Mouse (Mus musculus): ENCODE data around the gene Ifnar2. TPM values are rescaled to one million over a fixed set of nuclear protein-coding genes. Genes with fewer than 3 reads are reported as not detected.

Ifnar2 gene
- total and polyA plus RNA-seq, 3 experiments, result 33.1 to 34.9 (median 34.5) TPM

DNA sequence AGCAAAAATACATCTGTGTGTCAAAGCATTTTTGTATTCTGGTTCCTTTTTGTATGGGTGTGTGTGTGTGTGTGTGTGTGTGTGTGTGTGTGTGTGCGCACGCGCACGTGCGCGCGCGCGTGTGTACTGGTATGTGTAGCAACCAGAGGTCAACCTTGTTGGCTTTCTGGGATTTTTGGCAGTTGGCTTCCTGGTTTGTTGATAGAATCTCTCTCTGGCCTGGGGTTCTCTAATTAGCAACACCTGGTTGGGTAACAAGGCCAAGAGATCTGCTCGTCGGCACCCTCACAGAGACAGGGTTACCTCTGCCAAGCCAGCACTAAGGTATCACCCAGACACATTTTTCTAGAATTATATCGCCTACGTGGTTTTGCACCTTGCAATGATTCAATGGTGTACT lies 13.1 kb upstream of the Ifnar2 start:
- Histone ChIP-seq H3K27me3 (replicated peaks) (no peaks in the 10 kb centered on the region), H3K4me1 (ENCODE audit: control insufficient read depth in 1 of 2, insufficient read depth in 2 of 2) (peaks cover 20 to 47% of the 10 kb centered on the region in 2 experiments), H3K9ac (ENCODE audit: insufficient read depth, low read depth) (no peak overlapping the region), H3K9me3 (replicated peaks; ENCODE audit: low read length) (no peaks in the 10 kb centered on the region), H3K27ac (ENCODE audit: insufficient read depth, low read depth) (no peak overlapping the region), H3K36me3 (replicated peaks in 1 of 2; ENCODE audit: control insufficient read depth in 1 of 2, insufficient read depth in 1 of 2, low read length in 1 of 2) (no peaks in the 10 kb centered on the region), H3K4me3 (replicated peaks in 1 of 3; ENCODE audit: low read depth in 2 of 3, low read length in 2 of 3, poor library complexity in 1 of 3) (no peak overlapping the region), H3K4me2 (ENCODE audit: insufficient read depth, low read depth, poor library complexity, severe bottlenecking) (no peak overlapping the region), H3K79me2 (replicated peaks; ENCODE audit: control insufficient read depth, extremely low read depth, insufficient read depth, poor library complexity, severe bottlenecking) (no peaks in the 10 kb centered on the region)
- no peak for DNase-seq (ENCODE audit: extremely low read depth)
- dilution Hi-C loops (cut with MboI; ENCODE audit: extremely low pct_ligation_motif_present, extremely low pct_unique_long_range_greater_than_20kb, low sequenced_read_pairs) (no loop called here), in situ Hi-C loops (cut with MboI; ENCODE audit: low pct_ligation_motif_present, low pct_unique_long_range_greater_than_20kb, low sequenced_read_pairs) (loop anchor here (25.0 kb wide), 2 partner anchors 553 to 928 kb away; partner anchors contain the start of gene Kcne2)
- TF ChIP-seq USF1 (IDR thresholded peaks at IDR 0.05; ENCODE audit: low read depth, low read length) (no peak), GABPA (IDR thresholded peaks at IDR 0.05; ENCODE audit: insufficient replicate concordance, low read depth, low read length) (no peak), MEF2A (IDR thresholded peaks at IDR 0.05; ENCODE audit: borderline replicate concordance, low read depth, low read length) (no peak), TCF12 (IDR thresholded peaks at IDR 0.05; ENCODE audit: low read depth, low read length) (no peak), JUND (conservative IDR thresholded peaks at IDR 0.05; ENCODE audit: low read depth, low read length) (no peak), MAX (IDR thresholded peaks at IDR 0.05; ENCODE audit: low read length) (no peak), PAX5 (IDR thresholded peaks at IDR 0.05; ENCODE audit: low read length) (no peak), E2F4 (IDR thresholded peaks at IDR 0.05; ENCODE audit: insufficient replicate concordance, low read depth, low read length) (no peak), TBP (conservative IDR thresholded peaks at IDR 0.05; ENCODE audit: low read depth, low read length) (no peak), USF2 (conservative IDR thresholded peaks at IDR 0.05; ENCODE audit: low read depth, low read length) (no peak), MAZ (IDR thresholded peaks at IDR 0.05; ENCODE audit: low read depth, low read length) (no peak), CHD1 (IDR thresholded peaks at IDR 0.05; ENCODE audit: low read depth, low read length) (no peak), ZNF384 (IDR thresholded peaks at IDR 0.05; ENCODE audit: low read depth, low read length) (no peak), RAD21 (IDR thresholded peaks at IDR 0.05; ENCODE audit: low read depth, low read length) (no peak), BHLHE40 (IDR thresholded peaks at IDR 0.05; ENCODE audit: low read depth, low read length) (no peak), SMC3 (IDR thresholded peaks at IDR 0.05; ENCODE audit: low read depth, low read length) (no peak)

DNA sequence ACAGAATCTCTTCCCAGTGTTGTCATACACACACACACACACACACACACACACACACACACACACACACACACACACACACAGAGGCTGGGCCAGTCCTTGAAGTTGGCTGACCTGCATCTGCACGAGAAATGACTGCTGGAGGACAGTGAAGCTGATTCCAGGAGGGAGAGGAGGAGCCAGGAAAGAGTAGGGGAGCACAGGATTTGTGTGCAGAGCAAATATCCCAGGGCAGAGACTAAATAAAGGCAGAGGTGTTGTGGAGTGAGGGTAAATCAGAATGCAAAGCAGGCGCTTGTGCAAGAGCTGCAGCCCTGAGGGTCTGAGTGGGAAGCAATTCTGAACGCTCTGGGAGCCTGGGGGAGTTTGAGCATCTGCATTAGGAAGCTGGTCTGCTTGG lies 12.4 kb upstream of the Ifnar2 start:
- Histone ChIP-seq H3K4me1 (ENCODE audit: control insufficient read depth in 1 of 2, insufficient read depth in 2 of 2) (peaks cover 14 to 41% of the 10 kb centered on the region in 2 experiments; a peak in 3 of 4 replicates), H3K36me3 (replicated peaks in 1 of 2; ENCODE audit: control insufficient read depth in 1 of 2, insufficient read depth in 1 of 2, low read length in 1 of 2) (no peaks in the 10 kb centered on the region), H3K27me3 (replicated peaks) (no peaks in the 10 kb centered on the region), H3K27ac (ENCODE audit: insufficient read depth, low read depth) (no peak overlapping the region), H3K4me2 (ENCODE audit: insufficient read depth, low read depth, poor library complexity, severe bottlenecking) (no peak overlapping the region), H3K9me3 (replicated peaks; ENCODE audit: low read length) (no peaks in the 10 kb centered on the region), H3K9ac (ENCODE audit: insufficient read depth, low read depth) (no peak overlapping the region), H3K79me2 (replicated peaks; ENCODE audit: control insufficient read depth, extremely low read depth, insufficient read depth, poor library complexity, severe bottlenecking) (no peaks in the 10 kb centered on the region), H3K4me3 (replicated peaks in 1 of 3; ENCODE audit: low read depth in 2 of 3, low read length in 2 of 3, poor library complexity in 1 of 3) (no peak overlapping the region)
- no peak for DNase-seq (ENCODE audit: extremely low read depth)
- TF ChIP-seq HCFC1 (IDR thresholded peaks at IDR 0.05; ENCODE audit: low read depth, low read length) (no peak), CTCF (conservative IDR thresholded peaks at IDR 0.05 in 1 of 2, IDR thresholded peaks at IDR 0.05 in 1 of 2; ENCODE audit: low read depth in 2 of 2, low read length in 2 of 2) (no peak)
- in situ Hi-C loops (cut with MboI; ENCODE audit: low pct_ligation_motif_present, low pct_unique_long_range_greater_than_20kb, low sequenced_read_pairs), result loop anchor here (10.0 to 25.0 kb wide), 4 partner anchors 125 to 927 kb away; partner anchors contain the start of genes Ifnar1, Kcne2 and Tmem50b
- dilution Hi-C loops (cut with MboI; ENCODE audit: extremely low pct_ligation_motif_present, extremely low pct_unique_long_range_greater_than_20kb, low sequenced_read_pairs), result no loop called here
